Mouse (Mus musculus) retina, embryonic 14.5 days (tissue): ENCODE results near the gene Sema4c.
"Not testable (repeated sequence)": the region's sequence is repeated elsewhere in the genome, so short reads cannot be mapped to it uniquely, and the experiment has no call there.

Experiments used
- DNase-seq: peaks from one replicate; pipeline ENCODE4 v3.0.0-alpha.2; 2015; ENCODE audit warnings: low spot score

Gene Sema4c

DNA sequence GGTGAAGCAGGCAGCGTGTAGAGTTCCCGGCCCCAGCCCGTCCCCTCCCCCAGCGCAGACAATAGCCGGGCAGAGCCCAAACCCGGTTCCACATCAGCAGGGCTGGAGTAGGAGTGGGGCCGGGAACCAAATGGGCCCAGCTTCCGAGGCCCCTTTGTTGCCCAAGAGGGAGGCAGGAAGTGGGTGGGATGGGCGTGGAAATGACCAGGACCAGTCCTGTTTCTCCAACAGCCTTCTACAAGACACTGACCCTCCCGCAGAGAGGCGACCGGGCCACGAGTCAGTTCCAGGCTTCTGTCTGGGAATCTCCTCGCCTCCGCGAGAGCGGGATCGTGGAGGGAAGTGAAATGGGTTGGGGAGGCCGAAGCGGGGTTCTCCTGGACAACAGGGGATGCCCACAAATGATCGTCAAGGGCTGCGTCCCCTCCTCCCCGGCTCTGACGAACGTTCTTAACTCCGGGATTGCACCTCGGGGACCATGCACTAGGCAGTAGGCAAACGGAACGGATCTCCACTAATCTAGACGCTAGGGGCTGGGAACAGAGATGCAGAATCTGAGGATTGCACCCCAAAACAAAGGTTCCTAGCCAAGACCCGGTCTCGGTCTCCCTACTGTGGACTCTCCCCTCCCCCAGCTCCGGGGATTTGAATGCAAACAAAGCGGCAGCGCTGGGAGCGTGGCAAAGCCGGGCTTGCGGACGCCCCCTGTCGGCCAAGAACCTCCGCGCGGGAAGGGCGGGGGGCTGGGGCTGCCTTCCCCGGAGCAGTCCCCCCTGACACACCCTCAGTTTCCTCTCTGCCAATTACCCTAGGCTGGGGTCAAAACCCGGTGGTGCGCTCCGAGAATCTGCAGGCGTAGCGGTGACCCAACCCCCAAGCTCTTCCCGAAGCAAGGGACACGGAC, 1.3 kb downstream of the Sema4c start:
- peak; percentile 96 for DNase-seq

DNA sequence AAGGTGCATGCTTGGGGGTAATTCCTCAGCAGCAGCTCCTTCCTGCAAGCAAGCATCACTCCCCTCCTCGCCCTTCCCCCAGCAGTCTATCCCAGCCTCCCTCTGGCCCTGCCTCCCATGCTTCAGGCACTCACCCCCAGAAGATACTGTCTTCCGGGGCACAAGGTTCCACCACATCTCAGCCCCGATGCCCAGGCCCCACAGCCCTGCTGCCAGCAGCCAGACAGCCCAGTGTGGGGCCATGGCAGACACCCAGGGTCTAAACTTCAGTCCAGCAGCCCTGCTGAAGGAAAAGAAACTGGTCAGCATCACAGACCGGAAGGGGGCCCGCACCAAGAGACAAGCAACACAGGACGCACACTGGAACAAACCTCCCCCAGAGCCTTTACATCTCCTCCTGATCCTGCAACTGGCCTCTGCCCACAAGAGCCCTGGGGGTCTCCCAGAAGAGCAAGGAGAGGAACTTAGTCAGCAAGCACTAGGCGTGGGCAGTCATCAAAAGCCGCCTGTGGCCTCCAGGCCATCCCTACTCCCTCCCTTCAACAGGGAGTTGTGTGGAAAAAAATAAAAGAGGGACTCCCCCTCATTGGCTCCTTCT, 2.3 kb downstream of the Sema4c start:
- no peak for DNase-seq

- no peak for DNase-seq
These were observed 3.3 kb downstream of the Sema4c start for GRCm38 (mm10) chr1:36554633-36555399.

- no peak for DNase-seq
These were observed 5.6 kb downstream of the Sema4c start for GRCm38 (mm10) chr1:36552506-36552905.

DNA sequence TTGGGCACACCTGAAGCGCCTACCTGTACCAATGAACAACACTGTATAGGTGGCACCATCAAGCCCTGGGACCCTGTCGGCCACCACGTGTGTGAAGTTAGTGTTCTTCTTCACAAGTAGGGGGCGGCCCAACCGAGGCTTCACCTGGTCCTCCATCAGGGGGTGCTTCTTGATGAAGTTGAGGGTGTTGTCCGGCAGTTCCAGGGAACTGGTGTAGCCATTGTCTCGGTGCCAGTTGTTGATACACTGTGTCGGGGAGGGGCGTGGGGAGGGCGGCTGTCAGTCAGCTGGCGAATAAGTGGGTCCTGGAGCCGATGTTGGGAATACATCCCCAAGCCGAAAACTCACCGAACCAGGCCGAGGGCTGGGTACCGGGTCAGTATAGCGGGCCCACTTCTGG, 6.2 kb downstream of the Sema4c start:
- DNase-seq = no peak

GRCm38 (mm10) chr1:36550075-36550863, 7.9 kb downstream of the Sema4c start:
- no peak for DNase-seq

GRCm38 (mm10) chr1:36549491-36549890, 8.7 kb downstream of the Sema4c start:
- DNase-seq = no peak

DNA sequence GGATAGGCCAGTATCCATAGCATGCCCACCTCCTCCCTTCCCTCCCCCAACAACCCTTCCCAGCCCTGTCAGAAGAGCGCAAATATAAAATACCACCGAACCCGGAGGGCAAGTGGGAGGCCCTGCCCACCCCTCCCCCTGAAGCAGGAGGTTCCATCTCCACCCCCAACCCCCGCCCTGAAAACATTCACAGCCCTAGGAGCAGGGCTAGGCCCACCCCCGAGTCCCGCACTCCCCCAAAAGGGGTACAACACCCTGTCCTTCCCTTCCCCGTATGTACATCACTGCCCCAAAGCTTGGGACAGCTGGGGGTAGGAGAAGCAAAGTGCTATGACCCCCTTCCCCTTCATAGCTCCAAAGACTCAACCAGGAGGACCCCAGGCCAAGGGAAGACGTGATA, 9.4 kb downstream of the Sema4c start:
- no peak for DNase-seq

DNA sequence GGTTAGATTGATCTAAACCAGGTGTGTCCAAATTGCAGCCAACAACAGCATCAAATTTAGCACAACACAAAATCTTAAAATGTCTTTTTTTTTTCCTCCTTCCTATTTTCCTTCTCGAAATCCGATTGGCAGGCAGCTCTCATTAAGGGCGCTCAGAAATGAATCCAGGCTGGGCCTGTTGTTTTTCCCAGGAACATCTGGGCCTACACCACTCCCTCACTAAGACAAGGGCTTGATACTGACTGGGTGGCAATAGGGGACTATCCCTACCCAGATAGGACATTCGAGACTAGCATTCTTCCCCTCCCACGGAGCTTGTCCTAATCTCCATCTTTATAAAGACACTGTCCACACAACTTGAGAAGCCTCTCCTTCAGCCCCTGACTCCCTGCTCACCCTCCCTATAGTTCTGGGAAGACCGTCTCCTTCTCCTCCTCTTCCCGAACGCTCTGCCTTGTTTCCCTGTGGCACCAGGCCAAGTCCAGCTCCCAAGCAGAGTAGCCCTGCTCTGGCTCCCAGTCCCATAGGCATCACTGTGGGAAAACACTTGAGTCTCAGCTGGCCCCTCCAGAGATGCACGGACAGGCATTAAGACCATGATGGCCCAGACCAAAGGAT, 10.1 kb downstream of the Sema4c start:
- no peak for DNase-seq

DNA sequence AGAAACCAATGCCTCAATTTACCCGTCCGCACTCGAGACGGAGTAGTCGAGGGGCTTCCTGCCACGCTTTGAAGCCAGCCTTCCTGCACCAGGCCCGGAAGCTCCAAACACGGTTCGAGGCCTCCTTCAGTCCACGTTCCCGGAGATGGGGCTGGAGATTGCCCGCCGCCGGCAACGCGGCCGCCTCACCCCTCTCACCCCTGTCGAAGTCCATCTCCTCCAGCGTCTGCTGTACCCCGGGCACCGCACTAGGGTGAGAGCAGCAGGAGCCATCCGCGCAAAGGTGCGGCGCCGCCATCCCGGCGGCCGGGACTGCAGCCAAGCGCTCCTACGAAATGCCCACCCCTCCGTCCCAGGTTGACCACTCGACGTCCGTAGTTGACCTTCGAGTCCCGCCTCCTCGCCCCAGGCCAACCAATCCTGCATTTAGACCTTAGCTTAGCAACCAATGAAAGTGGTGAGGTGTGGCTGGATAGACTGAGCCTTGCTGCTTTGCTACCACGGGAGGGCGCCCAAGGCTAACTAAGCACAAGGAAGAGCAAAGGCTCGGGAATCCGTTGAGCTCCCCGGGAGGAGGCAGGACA, 11.2 kb downstream of the Sema4c start, which contains the start of gene Ankrd39:
Gene Ankrd39 (minus strand): TSS at position 558 of the 584 bp plus-strand sequence.
- DNase-seq = peak; percentile 98

DNA sequence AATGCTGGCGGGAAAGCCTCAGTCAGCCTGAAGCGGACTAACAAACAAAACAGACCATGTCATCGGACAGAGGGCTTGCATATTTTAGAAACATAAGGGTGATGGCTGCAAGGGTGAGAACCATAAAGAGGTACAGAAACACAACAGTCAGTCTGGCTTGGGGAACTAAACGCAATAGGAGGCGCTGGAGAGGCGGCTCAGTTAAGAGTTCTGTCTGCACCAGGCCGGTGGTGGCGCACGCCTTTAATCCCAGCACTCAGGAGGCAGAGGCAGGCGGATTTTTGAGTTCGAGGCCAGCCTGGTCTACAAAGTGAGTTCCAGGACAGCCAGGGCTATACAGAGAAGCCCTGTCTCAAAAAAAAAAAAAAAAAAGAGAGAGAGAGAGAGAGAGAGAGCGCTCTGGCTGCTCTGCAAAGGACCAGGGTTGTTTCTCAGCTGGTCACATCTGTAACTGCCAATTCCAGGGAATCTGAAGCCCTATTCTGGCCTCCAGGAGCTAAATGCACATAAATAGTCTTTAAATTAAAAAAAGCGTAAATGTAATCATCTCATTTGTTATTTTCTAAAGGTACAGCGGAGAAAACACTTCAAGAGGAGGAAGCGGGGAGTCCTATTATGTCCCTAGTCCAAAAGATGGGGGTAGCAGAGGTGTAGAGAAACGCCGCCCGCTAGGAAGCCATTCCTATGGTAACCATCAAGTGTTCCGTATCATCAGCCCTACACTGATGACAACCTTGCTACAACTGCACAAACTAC, 12.1 kb downstream of the Sema4c start:
- no peak for DNase-seq

GRCm38 (mm10) chr1:36545382-36545781, 12.8 kb downstream of the Sema4c start:
- no peak for DNase-seq

DNA sequence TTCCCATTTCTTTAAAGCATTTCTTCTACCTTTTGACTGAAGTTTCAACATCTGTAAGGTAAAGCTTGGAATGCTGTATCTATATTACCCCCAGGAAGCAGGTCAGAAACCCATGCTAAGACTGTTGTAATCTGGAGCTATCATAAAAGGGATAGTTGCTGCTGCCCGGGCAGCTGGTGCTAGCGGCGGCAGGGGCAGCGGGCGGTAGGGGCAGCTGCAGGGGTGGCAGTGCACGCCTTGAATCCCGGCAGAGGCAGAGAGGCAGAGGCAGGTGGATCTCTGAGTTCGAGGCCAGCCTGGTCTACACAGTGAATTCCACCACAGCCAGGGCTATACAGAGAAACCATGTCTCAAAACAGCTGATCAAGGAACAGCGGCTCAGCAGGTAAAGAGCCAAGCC, 15.2 kb downstream of the Sema4c start:
- DNase-seq = no peak

DNA sequence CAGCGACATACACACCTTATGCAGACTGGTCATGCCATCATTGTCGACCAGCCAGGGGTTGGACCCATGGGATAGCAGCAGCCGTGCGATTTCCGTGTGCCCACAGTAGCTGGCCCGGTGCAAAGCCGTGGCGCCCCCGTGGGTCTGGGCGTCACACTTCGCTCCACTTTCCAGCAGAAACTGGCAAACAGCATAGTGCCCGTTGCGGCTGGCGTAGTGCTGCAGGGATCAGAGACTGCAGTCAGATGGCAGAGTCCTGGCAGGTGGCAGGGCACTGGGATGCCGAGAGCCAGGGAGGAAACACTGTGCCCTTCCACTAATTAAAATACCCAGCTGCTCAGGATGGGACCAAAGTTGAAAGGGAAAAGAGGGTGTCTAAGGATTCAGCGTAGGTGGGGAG, 16.3 kb downstream of the Sema4c start:
- no peak for DNase-seq

GRCm38 (mm10) chr1:36540807-36541206, 17.3 kb downstream of the Sema4c start:
- DNase-seq = no peak

DNA sequence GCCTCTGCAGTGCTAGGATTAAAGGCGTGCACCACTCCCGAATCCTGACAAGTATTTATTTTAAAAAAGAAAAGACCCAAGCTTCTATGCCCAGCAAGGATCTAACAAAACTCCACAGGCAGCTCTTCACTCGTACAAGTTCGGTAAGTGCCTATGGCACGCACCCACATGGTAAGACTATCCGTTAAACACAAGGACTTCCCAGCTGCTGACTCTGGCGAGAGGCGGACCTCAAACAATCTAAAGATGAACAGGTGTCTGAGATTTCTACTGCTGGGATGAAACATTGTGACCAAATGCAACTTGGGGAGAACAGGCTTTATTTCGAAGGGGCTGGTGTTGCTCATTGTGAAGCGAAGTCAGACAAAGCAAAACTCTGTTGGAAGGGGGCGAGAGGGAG, 18.0 kb downstream of the Sema4c start:
- no peak for DNase-seq

GRCm38 (mm10) chr1:36539186-36539585, 19.0 kb downstream of the Sema4c start, which contains the start of gene Gm42417:
Gene Gm42417 (minus strand): TSS chr1:36539429.
- no peak for DNase-seq

DNA sequence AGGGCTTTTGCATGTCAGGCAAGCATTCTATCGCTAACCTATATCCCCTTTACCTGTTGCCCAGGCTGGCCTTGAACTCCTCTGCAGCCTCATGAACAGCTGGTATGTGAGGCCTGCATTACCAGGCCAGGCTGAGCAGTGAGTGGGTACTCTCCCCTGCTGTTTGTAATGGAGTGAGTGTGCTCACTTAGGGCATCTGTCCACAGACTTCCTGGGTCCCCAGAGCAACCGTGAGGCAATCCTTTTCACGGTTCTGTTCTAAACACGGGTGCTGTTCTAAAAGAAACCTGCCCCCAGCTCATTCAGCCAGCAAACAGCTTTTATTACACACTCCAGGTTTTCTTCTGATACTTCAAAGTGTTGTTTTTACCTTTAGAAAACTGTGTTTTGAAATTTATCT, 19.4 kb downstream of the Sema4c start:
- no peak for DNase-seq

- not testable (repeated sequence) for DNase-seq
These were observed 21.4 kb downstream of the Sema4c start, which contains the start of gene Ankrd23 for GRCm38 (mm10) chr1:36536783-36537182. Gene Ankrd23 (minus strand): TSS chr1:36536883.

DNA sequence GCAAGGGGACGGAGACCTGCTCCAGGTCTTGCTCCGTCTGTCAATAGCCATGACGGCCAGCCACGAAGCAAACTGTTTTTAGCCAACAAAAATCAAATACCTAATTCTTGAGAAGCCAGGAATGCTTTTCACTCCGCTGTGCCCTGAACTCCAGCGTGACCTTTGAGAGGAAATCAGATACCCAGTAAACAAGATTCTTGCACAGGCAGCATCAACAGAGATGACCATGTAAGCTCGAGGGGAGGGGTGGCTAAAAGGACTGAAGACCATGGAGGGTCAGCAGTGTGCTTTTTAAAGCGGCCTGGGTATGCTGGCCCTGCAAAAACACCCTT, 21.8 kb downstream of the Sema4c start:
- DNase-seq = no peak
